Mouse (Mus musculus) liver, embryonic 18 days (tissue): Measurements from ENCODE around the gene Olfr661. TPM values are rescaled to one million over a fixed set of nuclear protein-coding genes. Genes with fewer than 3 reads are reported as not detected.

Source experiments
- polyA plus RNA-seq: library from polyadenylated mRNA; depleted of rRNA; stranded (reverse); fragments of >200 nt; gene quantifications from 2 replicates; pipeline ENCODE4 v1.2.3, GENCODE M21; 2012; rRNA removed

Gene Olfr661
- polyA plus RNA-seq, result not detected in 2 replicates

GRCm38 (mm10) chr7:104686201-104686600 lies at the start of gene Olfr661:
Gene Olfr661, plus strand, starts transcription at chr7:104686501.

GRCm38 (mm10) chr7:104646841-104647482 lies 39.3 kb upstream of the Olfr661 start, which contains the start of gene Olfr658:
Gene Olfr658, minus strand, starts transcription at chr7:104647305.

GRCm38 (mm10) chr7:104666453-104666852 lies 19.8 kb upstream of the Olfr661 start, which contains the start of gene Olfr659:
Gene Olfr659, plus strand, starts transcription at chr7:104666753.

Other genes starting within 250 kb of the Olfr661 start
- 9.0 and 10.3 TPM in 2 replicates for gene Trim30a, start 221.3 kb upstream of the Olfr661 start, polyA plus RNA-seq
- 3.8 and 4.3 TPM in 2 replicates for gene Trim30d, start 178.7 kb upstream of the Olfr661 start, polyA plus RNA-seq
- gene Olfr651, start 136.4 kb upstream of the Olfr661 start, polyA plus RNA-seq, result not detected in 2 replicates
- gene Olfr652, start 125.6 kb upstream of the Olfr661 start, polyA plus RNA-seq, result not detected in 2 replicates
- not detected in 2 replicates for gene Olfr653, start 109.2 kb upstream of the Olfr661 start, polyA plus RNA-seq
- gene Olfr654, start 99.5 kb upstream of the Olfr661 start, polyA plus RNA-seq, result not detected in 2 replicates
- not detected in 2 replicates for gene Olfr655, start 84.7 kb upstream of the Olfr661 start, polyA plus RNA-seq
- gene Olfr656, start 72.5 kb upstream of the Olfr661 start, polyA plus RNA-seq, result not detected in 2 replicates
- not detected in 2 replicates for gene Olfr657, start 61.7 kb upstream of the Olfr661 start, polyA plus RNA-seq
- 0.01 TPM in 1 of 2 replicates, not detected in the other for gene Olfr658, start 39.2 kb upstream of the Olfr661 start, polyA plus RNA-seq
- gene Olfr659, start 19.7 kb upstream of the Olfr661 start, polyA plus RNA-seq, result not detected in 2 replicates
- gene Usp17le, start 91.0 kb downstream of the Olfr661 start, polyA plus RNA-seq, result 0.01 TPM in 1 of 2 replicates, not detected in the other
- not detected in 2 replicates for gene Usp17lb, start 156.1 kb downstream of the Olfr661 start, polyA plus RNA-seq
- not detected in 2 replicates for gene Usp17la, start 170.5 kb downstream of the Olfr661 start, polyA plus RNA-seq
- gene Olfr665, start 191.5 kb downstream of the Olfr661 start, polyA plus RNA-seq, result not detected in 2 replicates
- not detected in 2 replicates for gene Olfr666, start 209.5 kb downstream of the Olfr661 start, polyA plus RNA-seq
- not detected in 2 replicates for gene Olfr667, start 235.0 kb downstream of the Olfr661 start, polyA plus RNA-seq
- gene Olfr668, start 241.6 kb downstream of the Olfr661 start, polyA plus RNA-seq, result not detected in 2 replicates
- gene Olfr669, start 247.7 kb downstream of the Olfr661 start, polyA plus RNA-seq, result not detected in 2 replicates